Mouse (Mus musculus): ENCODE data around the gene Fam193a.

Gene Fam193a

GRCm38 (mm10) chr5:34381700-34382099, 12.0 kb downstream of the Fam193a start:
- DNase-seq (ENCODE audit: low spot score in 2 of 2): no peak

GRCm38 (mm10) chr5:34385616-34386015, 15.9 kb downstream of the Fam193a start:
- no peak for DNase-seq (ENCODE audit: low spot score in 2 of 2)

- no peak for DNase-seq (ENCODE audit: low spot score in 2 of 2)
Measured at GRCm38 (mm10) chr5:34386744-34387143, 17.0 kb downstream of the Fam193a start.

- no peak for DNase-seq (ENCODE audit: low spot score in 2 of 2)
Measured at GRCm38 (mm10) chr5:34393251-34393650, 23.5 kb downstream of the Fam193a start.

GRCm38 (mm10) chr5:34395347-34395746, 25.6 kb downstream of the Fam193a start:
- DNase-seq (ENCODE audit: low spot score in 2 of 2): no peak

- no peak for DNase-seq (ENCODE audit: low spot score in 2 of 2)
Measured at GRCm38 (mm10) chr5:34395850-34396540, 26.3 kb downstream of the Fam193a start.

- no peak for DNase-seq (ENCODE audit: low spot score in 2 of 2)
Measured at GRCm38 (mm10) chr5:34397866-34398265, 28.1 kb downstream of the Fam193a start.

- no peak for DNase-seq (ENCODE audit: low spot score in 2 of 2)
Measured at GRCm38 (mm10) chr5:34398326-34398725, 28.6 kb downstream of the Fam193a start.

- no peak for DNase-seq (ENCODE audit: low spot score in 2 of 2)
Measured at GRCm38 (mm10) chr5:34407366-34407918, 37.7 kb downstream of the Fam193a start.

- DNase-seq (ENCODE audit: low spot score in 2 of 2): no peak
Measured at GRCm38 (mm10) chr5:34409002-34409401, 39.3 kb downstream of the Fam193a start.

GRCm38 (mm10) chr5:34410819-34411218, 41.1 kb downstream of the Fam193a start:
- no peak for DNase-seq (ENCODE audit: low spot score in 2 of 2)

- DNase-seq (ENCODE audit: low spot score in 2 of 2): no peak
Measured at GRCm38 (mm10) chr5:34413921-34414320, 44.2 kb downstream of the Fam193a start.

- DNase-seq (ENCODE audit: low spot score in 2 of 2): no peak
Measured at GRCm38 (mm10) chr5:34417251-34418008, 47.7 kb downstream of the Fam193a start.

- no peak for DNase-seq (ENCODE audit: low spot score in 2 of 2)
Measured at GRCm38 (mm10) chr5:34419188-34419587, 49.5 kb downstream of the Fam193a start.

- DNase-seq (ENCODE audit: low spot score in 2 of 2): no peak
Measured at GRCm38 (mm10) chr5:34430776-34431175, 61.0 kb downstream of the Fam193a start.

- DNase-seq (ENCODE audit: low spot score in 2 of 2): no peak
Measured at GRCm38 (mm10) chr5:34433786-34434185, 64.1 kb downstream of the Fam193a start.

- no peak for DNase-seq (ENCODE audit: low spot score in 2 of 2)
Measured at GRCm38 (mm10) chr5:34434241-34434640, 64.5 kb downstream of the Fam193a start.

GRCm38 (mm10) chr5:34438052-34438451, 68.3 kb downstream of the Fam193a start:
- no peak for DNase-seq (ENCODE audit: low spot score in 2 of 2)

- no peak for DNase-seq (ENCODE audit: low spot score in 2 of 2)
Measured at GRCm38 (mm10) chr5:34438659-34439058, 68.9 kb downstream of the Fam193a start.

GRCm38 (mm10) chr5:34439768-34440167, 70.0 kb downstream of the Fam193a start:
- no peak for DNase-seq (ENCODE audit: low spot score in 2 of 2)

- no peak for DNase-seq (ENCODE audit: low spot score in 2 of 2)
Measured at GRCm38 (mm10) chr5:34441797-34442196, 72.1 kb downstream of the Fam193a start.

- DNase-seq (ENCODE audit: low spot score in 2 of 2): no peak
Measured at GRCm38 (mm10) chr5:34446207-34446606, 76.5 kb downstream of the Fam193a start.

- no peak for DNase-seq (ENCODE audit: low spot score in 2 of 2)
Measured at GRCm38 (mm10) chr5:34458994-34459393, 89.3 kb downstream of the Fam193a start.
